Mouse (Mus musculus): ENCODE results near the gene Tmem255b. TPM values are rescaled to one million over a fixed set of nuclear protein-coding genes. Genes with fewer than 3 reads are reported as not detected.
A peak's percentile ranks its signal among the peaks of the same experiment; 100 is the strongest.

The Tmem255b gene
- polyA plus RNA-seq, 1 experiment from 2014 or later = 0.57 TPM

DNA sequence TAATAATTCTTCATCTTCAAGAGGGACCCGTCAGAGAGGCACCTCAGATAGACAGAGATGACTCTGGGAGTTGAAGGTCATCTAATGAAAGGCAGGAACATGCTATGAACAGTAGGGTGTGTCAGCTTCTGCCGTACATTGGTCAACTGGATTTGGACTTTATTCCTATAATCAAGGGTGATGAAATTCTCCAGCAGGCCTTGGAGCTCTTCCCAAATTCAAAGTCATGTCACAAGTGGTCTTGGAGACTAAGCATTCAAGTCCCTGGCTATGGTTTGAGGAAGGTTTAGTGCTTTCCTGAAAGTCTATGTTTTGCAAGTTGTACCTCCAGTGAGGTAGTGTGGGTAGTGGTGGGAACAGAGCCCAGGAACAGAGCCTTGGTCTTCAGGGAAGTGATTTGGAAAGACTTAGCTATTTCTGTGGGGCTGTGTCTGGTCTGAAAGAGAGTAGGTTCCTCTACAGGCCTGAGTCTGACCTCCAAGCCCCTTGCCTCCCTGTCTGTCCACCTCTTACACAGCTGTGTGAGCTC lies 15.8 kb upstream of the Tmem255b start:
- H3K9me3 ChIP-seq (ENCODE audit: low read length) = no peaks in the 10 kb centered on the region
- no peaks in the 10 kb centered on the region for H3K4me1 ChIP-seq (ENCODE audit: insufficient read depth, low read depth, low read length)
- H3K4me3 ChIP-seq (ENCODE audit: low read depth, low read length) = no peak overlapping the region
- TF ChIP-seq EP300 (IDR thresholded peaks at IDR 0.05) (no peak), CTCF (IDR thresholded peaks at IDR 0.05) (no peak)
- no peak overlapping the region for H3K9ac ChIP-seq (replicated peaks; ENCODE audit: low read depth)
- no peak overlapping the region for H3K27ac ChIP-seq (ENCODE audit: low read length)
- no peak for DNase-seq (ENCODE audit: low spot score)
- H3K4me2 ChIP-seq (replicated peaks; ENCODE audit: low read depth, low read length) = no peak overlapping the region
- WGBS = 62% methylated on average over 2 of the region's 2 CpGs
- no peaks in the 10 kb centered on the region for H3K36me3 ChIP-seq (ENCODE audit: insufficient read depth, low read length)
- no peaks in the 10 kb centered on the region for H3K27me3 ChIP-seq (replicated peaks; ENCODE audit: insufficient read depth, low read length)
- ATAC-seq = no peak

DNA sequence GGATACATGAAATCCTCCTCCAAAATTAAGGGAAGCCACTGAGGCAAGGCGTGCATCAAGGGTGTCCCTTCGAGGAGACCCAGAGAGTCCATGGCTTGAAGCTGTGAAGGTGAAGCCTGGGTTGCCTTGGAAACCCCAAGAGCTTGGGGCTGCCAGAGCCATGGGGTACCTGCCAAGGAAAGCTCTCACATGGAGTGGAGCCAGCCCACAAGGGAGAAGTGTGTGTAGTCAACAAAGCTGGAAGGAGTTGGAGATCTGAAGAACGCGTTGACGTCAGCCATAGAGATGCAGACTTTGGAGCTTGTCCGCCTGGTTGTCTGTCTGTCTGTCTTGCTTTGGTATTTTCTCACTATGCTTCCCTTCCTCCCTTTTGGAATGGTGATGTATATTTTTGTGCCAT lies 14.0 kb upstream of the Tmem255b start:
- Histone ChIP-seq H3K4me1 (ENCODE audit: insufficient read depth, low read depth, low read length) (no peaks in the 10 kb centered on the region), H3K4me2 (replicated peaks; ENCODE audit: low read depth, low read length) (no peak overlapping the region), H3K4me3 (ENCODE audit: low read depth, low read length) (no peak overlapping the region), H3K27ac (ENCODE audit: low read length) (no peak overlapping the region), H3K9me3 (ENCODE audit: low read length) (no peaks in the 10 kb centered on the region), H3K27me3 (replicated peaks; ENCODE audit: insufficient read depth, low read length) (no peaks in the 10 kb centered on the region), H3K9ac (replicated peaks; ENCODE audit: low read depth) (no peak overlapping the region), H3K36me3 (ENCODE audit: insufficient read depth, low read length) (no peaks in the 10 kb centered on the region)
- TF ChIP-seq CTCF (IDR thresholded peaks at IDR 0.05) (no peak), EP300 (IDR thresholded peaks at IDR 0.05) (no peak)
- DNase-seq (ENCODE audit: low spot score) = peak; percentile 19
- WGBS = 73% methylated on average over 6 of the region's 6 CpGs
- peak; percentile 50; the same call in 1 of the 2 replicates for ATAC-seq

- Histone ChIP-seq H3K36me3 (ENCODE audit: insufficient read depth, low read length) (no peaks in the 10 kb centered on the region), H3K27ac (ENCODE audit: low read length) (no peak overlapping the region), H3K4me1 (ENCODE audit: insufficient read depth, low read depth, low read length) (no peaks in the 10 kb centered on the region), H3K4me2 (replicated peaks; ENCODE audit: low read depth, low read length) (no peak overlapping the region), H3K27me3 (replicated peaks; ENCODE audit: insufficient read depth, low read length) (no peaks in the 10 kb centered on the region), H3K9me3 (ENCODE audit: low read length) (no peaks in the 10 kb centered on the region), H3K4me3 (ENCODE audit: low read depth, low read length) (no peak overlapping the region), H3K9ac (replicated peaks; ENCODE audit: low read depth) (no peak overlapping the region)
- DNase-seq (ENCODE audit: low spot score) (no peak), ATAC-seq (no peak)
- TF ChIP-seq EP300 (IDR thresholded peaks at IDR 0.05) (no peak), CTCF (IDR thresholded peaks at IDR 0.05) (no peak)
- 61% methylated on average over 6 of the region's 6 CpGs for WGBS
Observed at GRCm38 (mm10) chr8:13427351-13427750, 7.6 kb upstream of the Tmem255b start.

DNA sequence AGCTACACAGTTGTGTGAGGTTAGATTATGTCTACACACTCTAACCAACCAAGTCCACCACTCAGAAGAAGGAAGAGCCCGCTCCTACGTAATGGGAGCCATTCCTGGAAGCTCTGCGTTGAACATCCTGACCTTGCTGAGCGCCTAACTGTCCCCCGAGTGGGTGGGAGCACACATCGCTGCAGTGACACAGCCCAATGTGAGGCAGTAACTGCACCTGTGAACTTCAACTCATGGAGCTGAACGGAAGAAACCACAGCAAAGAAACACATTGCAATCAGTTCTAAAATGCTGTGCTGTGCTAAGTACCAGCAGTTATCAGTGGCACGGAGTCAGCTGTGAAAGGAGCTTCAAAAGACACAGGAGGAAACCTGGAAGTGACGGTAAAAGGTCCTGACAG lies 6.8 kb upstream of the Tmem255b start:
- TF ChIP-seq CTCF (IDR thresholded peaks at IDR 0.05) (no peak), EP300 (IDR thresholded peaks at IDR 0.05) (no peak)
- H3K9me3 ChIP-seq (ENCODE audit: low read length) = no peaks in the 10 kb centered on the region
- no peaks in the 10 kb centered on the region for H3K27me3 ChIP-seq (replicated peaks; ENCODE audit: insufficient read depth, low read length)
- H3K9ac ChIP-seq (replicated peaks; ENCODE audit: low read depth) = no peak overlapping the region
- H3K4me1 ChIP-seq (ENCODE audit: insufficient read depth, low read depth, low read length) = no peaks in the 10 kb centered on the region
- no peak overlapping the region for H3K4me2 ChIP-seq (replicated peaks; ENCODE audit: low read depth, low read length)
- 69% methylated on average over 9 of the region's 9 CpGs for WGBS
- no peaks in the 10 kb centered on the region for H3K36me3 ChIP-seq (ENCODE audit: insufficient read depth, low read length)
- H3K4me3 ChIP-seq (ENCODE audit: low read depth, low read length) = no peak overlapping the region
- no peak for ATAC-seq
- DNase-seq (ENCODE audit: low spot score) = no peak
- H3K27ac ChIP-seq (ENCODE audit: low read length) = no peak overlapping the region

DNA sequence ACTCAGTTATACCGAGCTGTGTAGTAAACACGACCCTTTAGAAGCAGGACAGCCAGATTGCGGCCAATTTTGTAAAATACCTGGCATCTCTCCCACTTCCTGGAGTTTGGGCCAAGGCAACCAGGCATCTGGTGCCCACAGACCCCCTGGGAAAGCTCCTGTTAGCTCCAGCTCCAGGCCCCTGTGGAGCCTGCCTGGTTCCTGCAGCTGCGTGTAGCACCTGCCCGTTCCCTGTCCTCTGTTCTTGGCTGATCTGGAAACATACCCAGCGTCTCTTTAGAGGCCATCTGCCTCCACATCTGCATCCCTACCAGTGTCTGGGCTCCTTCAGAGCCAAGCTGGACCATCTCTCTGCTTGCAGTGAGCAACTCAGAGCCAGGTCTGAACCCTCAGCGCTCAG lies 4.6 kb upstream of the Tmem255b start:
- no peak for DNase-seq (ENCODE audit: low spot score)

GRCm38 (mm10) chr8:13430866-13431265 lies 4.1 kb upstream of the Tmem255b start:
- Histone ChIP-seq H3K36me3 (ENCODE audit: insufficient read depth, low read length) (no peaks in the 10 kb centered on the region), H3K27ac (ENCODE audit: low read length) (no peak overlapping the region), H3K4me3 (ENCODE audit: low read depth, low read length) (no peak overlapping the region), H3K9me3 (ENCODE audit: low read length) (no peaks in the 10 kb centered on the region), H3K9ac (replicated peaks; ENCODE audit: low read depth) (no peak overlapping the region), H3K27me3 (replicated peaks; ENCODE audit: insufficient read depth, low read length) (peaks cover 7% of the 10 kb centered on the region; the same call in 1 of the 2 replicates), H3K4me2 (replicated peaks; ENCODE audit: low read depth, low read length) (no peak overlapping the region), H3K4me1 (ENCODE audit: insufficient read depth, low read depth, low read length) (no peaks in the 10 kb centered on the region)
- ATAC-seq (no peak), DNase-seq (ENCODE audit: low spot score) (no peak)
- TF ChIP-seq EP300 (IDR thresholded peaks at IDR 0.05) (no peak), CTCF (IDR thresholded peaks at IDR 0.05) (no peak)

More for the DNA sequence above, 4.6 kb upstream of the Tmem255b start:
- Histone ChIP-seq H3K36me3 (ENCODE audit: insufficient read depth, low read length) (no peaks in the 10 kb centered on the region), H3K9ac (replicated peaks; ENCODE audit: low read depth) (no peak overlapping the region), H3K9me3 (ENCODE audit: low read length) (no peaks in the 10 kb centered on the region), H3K27ac (ENCODE audit: low read length) (no peak overlapping the region), H3K4me2 (replicated peaks; ENCODE audit: low read depth, low read length) (no peak overlapping the region), H3K27me3 (replicated peaks; ENCODE audit: insufficient read depth, low read length) (peaks cover 7% of the 10 kb centered on the region; the same call in 1 of the 2 replicates), H3K4me1 (ENCODE audit: insufficient read depth, low read depth, low read length) (no peaks in the 10 kb centered on the region), H3K4me3 (ENCODE audit: low read depth, low read length) (no peak overlapping the region)
- no peak for TF ChIP-seq EP300 (IDR thresholded peaks at IDR 0.05)
- TF ChIP-seq CTCF (IDR thresholded peaks at IDR 0.05) = no peak
- no peak for ATAC-seq
- whole genome bisulfite sequencing = 57% methylated on average over 7 of the region's 7 CpGs

DNA sequence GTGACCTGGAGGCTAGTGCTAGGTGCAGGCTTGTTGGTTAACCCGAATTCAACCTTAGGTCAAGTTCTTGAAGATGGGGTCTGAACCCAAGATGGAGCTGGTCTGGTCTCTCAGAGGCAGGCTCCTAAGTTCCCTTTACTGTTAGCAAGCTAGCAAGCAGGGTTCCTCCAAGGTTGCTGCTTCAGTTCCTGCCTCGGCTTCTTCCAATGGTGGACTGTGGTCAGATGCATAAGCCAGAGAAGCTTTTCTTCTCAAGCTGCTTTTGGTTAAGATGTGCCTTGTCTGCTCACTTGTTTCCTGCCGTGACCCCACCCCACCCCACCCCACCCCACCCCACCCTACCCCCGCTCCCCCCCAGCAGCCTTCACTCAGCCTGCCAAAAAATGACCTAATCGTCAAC lies 1.9 kb upstream of the Tmem255b start:
- H3K36me3 ChIP-seq (ENCODE audit: insufficient read depth, low read length) = no peaks in the 10 kb centered on the region
- DNase-seq (ENCODE audit: low spot score) = no peak
- no peak for ATAC-seq
- H3K27me3 ChIP-seq (replicated peaks; ENCODE audit: insufficient read depth, low read length) = peaks cover 9% of the 10 kb centered on the region; the same call in 1 of the 2 replicates
- no peak overlapping the region for H3K4me2 ChIP-seq (replicated peaks; ENCODE audit: low read depth, low read length)
- H3K4me3 ChIP-seq (ENCODE audit: low read depth, low read length) = no peak overlapping the region
- no peak overlapping the region for H3K27ac ChIP-seq (ENCODE audit: low read length)
- 60% methylated on average over 4 of the region's 5 CpGs for WGBS
- TF ChIP-seq CTCF (IDR thresholded peaks at IDR 0.05) (no peak), EP300 (IDR thresholded peaks at IDR 0.05) (no peak)
- no peak overlapping the region for H3K9ac ChIP-seq (replicated peaks; ENCODE audit: low read depth)
- H3K9me3 ChIP-seq (ENCODE audit: low read length) = no peaks in the 10 kb centered on the region
- no peaks in the 10 kb centered on the region for H3K4me1 ChIP-seq (ENCODE audit: insufficient read depth, low read depth, low read length)
